11 mouse cellular contexts compared by ENCODE assay signal in the genomic region with DNA sequence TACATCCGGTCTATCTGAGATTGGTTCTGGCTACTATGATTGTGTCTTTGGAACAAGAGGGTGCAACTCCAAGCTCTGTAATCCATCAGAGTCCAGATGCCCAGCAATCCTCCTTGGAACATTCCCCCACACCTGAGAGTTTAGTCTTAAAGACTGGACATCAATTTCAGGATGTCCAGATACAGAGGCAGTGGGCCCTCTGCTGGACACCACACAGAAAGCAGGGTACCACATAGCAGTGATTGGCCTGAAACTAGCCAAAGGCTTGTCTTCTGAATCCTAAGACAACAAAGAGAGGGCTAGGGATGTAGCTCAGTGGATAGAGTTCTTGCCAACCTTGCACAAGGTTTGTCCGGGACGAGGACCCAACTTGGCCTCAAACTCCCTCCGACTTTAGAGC. TPM values are rescaled to one million over a fixed set of nuclear protein-coding genes. Genes with fewer than 3 reads are reported as not detected.
DNase-seq lines count a peak whose midpoint lies in the region; ATAC-seq and TF ChIP-seq lines count a peak whose summit lies in the region.
"Had no signal": no experiment of that assay in that cellular context is flagged by ENCODE, and none has a peak within 500 bp of the region (broad histone marks: within the 10 kb centered on the region; RNA-seq: fewer than 3 reads in every experiment).

No protein-coding gene starts in this region.

- no peak overlapping the region for H3K4me2 ChIP-seq in forebrain, postnatal 0 days (ENCODE audit: low read depth)

- peak; percentile 29 for DNase-seq in forebrain, postnatal 0 days
- no peak for DNase-seq in forebrain, embryonic 10.5 days (ENCODE audit: extremely low spot score, low spot score)
- peak; percentile 50 for DNase-seq in left cerebral cortex, postnatal 4 days
- no peak for DNase-seq in left cerebral cortex, postnatal 36 days (ENCODE audit: low spot score in 2 of 2)
- DNase-seq in frontal cortex, postnatal 14 days (ENCODE audit: low spot score in 2 of 2) = no peak
- DNase-seq in adrenal gland, adult 8-10 months = no peak
- DNase-seq: cerebellum, adult 8-10 months had no signal

- H3K27me3 ChIP-seq in forebrain, postnatal 0 days (ENCODE audit: insufficient read depth, low read length) = no peaks in the 10 kb centered on the region
- H3K27me3 ChIP-seq in forebrain, embryonic 10.5 days (ENCODE audit: poor library complexity, severe bottlenecking) = no peaks in the 10 kb centered on the region
- no peaks in the 10 kb centered on the region for H3K27me3 ChIP-seq in ES-Bruce4 (ENCODE audit: control insufficient read depth, insufficient read depth, low read length, poor library complexity, severe bottlenecking)

- H3K9ac ChIP-seq in forebrain, postnatal 0 days = no peak overlapping the region
- H3K9ac ChIP-seq in ES-Bruce4 (ENCODE audit: low read depth, poor library complexity, severe bottlenecking) = no peak overlapping the region

- no peak overlapping the region for H3K27ac ChIP-seq in forebrain, postnatal 0 days (ENCODE audit: low read depth, low read length)
- H3K27ac ChIP-seq in forebrain, embryonic 10.5 days = no peak overlapping the region
- H3K27ac ChIP-seq in ES-Bruce4 (ENCODE audit: insufficient read depth, low read length) = no peak overlapping the region
- H3K27ac ChIP-seq in embryonic fibroblast, embryonic 13.5 days (ENCODE audit: insufficient read depth, low read length) = no peak overlapping the region

- H3K4me3 ChIP-seq in forebrain, postnatal 0 days (ENCODE audit: low read depth, low read length) = no peak overlapping the region
- no peak overlapping the region for H3K4me3 ChIP-seq in forebrain, embryonic 10.5 days
- H3K4me3 ChIP-seq in ES-Bruce4 (ENCODE audit: low read depth, low read length) = no peak overlapping the region
- H3K4me3 ChIP-seq in embryonic fibroblast, embryonic 13.5 days (ENCODE audit: insufficient read depth, low read length) = no peak overlapping the region

- TF ChIP-seq POLR2A in ES-Bruce4 (IDR thresholded peaks at IDR 0.05; ENCODE audit: insufficient read depth, low read length) = no peak
- TF ChIP-seq POLR2A in embryonic fibroblast, embryonic 13.5 days (IDR thresholded peaks at IDR 0.05; ENCODE audit: low read depth, low read length) = no peak

- no peaks in the 10 kb centered on the region for H3K4me1 ChIP-seq in forebrain, postnatal 0 days (ENCODE audit: insufficient read depth)
- peaks cover 5% of the 10 kb centered on the region for H3K4me1 ChIP-seq in forebrain, embryonic 10.5 days
- no peaks in the 10 kb centered on the region for H3K4me1 ChIP-seq in ES-Bruce4 (ENCODE audit: control insufficient read depth, insufficient read depth, low read length)
- no peaks in the 10 kb centered on the region for H3K4me1 ChIP-seq in embryonic fibroblast, embryonic 13.5 days (ENCODE audit: control insufficient read depth, insufficient read depth, low read length)

- TF ChIP-seq EP300 in ES-Bruce4 (IDR thresholded peaks at IDR 0.05; ENCODE audit: insufficient read depth, low read depth, low read length) = no peak

- H3K36me3 ChIP-seq in forebrain, postnatal 0 days (ENCODE audit: insufficient read depth) = no peaks in the 10 kb centered on the region
- H3K36me3 ChIP-seq in forebrain, embryonic 10.5 days (replicated peaks) = no peaks in the 10 kb centered on the region
- no peaks in the 10 kb centered on the region for H3K36me3 ChIP-seq in ES-Bruce4 (ENCODE audit: control insufficient read depth, insufficient read depth, low read length, poor library complexity, severe bottlenecking)

- H3K9me3 ChIP-seq in forebrain, postnatal 0 days (ENCODE audit: low read length) = no peaks in the 10 kb centered on the region
- no peaks in the 10 kb centered on the region for H3K9me3 ChIP-seq in forebrain, embryonic 10.5 days
- H3K9me3 ChIP-seq in ES-Bruce4 (replicated peaks; ENCODE audit: control insufficient read depth, insufficient read depth, low read length, poor library complexity, severe bottlenecking) = no peaks in the 10 kb centered on the region

- WGBS in forebrain, postnatal 0 days = 69% methylated on average over 4 of the region's 4 CpGs
- WGBS in forebrain, embryonic 10.5 days = 77% methylated on average over 4 of the region's 4 CpGs

- TF ChIP-seq CTCF in forebrain, postnatal 0 days (IDR thresholded peaks at IDR 0.05; ENCODE audit: low read depth) = peak; percentile 71
- TF ChIP-seq CTCF in ES-Bruce4 (IDR thresholded peaks at IDR 0.05; ENCODE audit: low read depth, low read length) = peak; percentile 61
- peak; percentile 56; the same call in 1 of the 2 replicates for TF ChIP-seq CTCF in embryonic fibroblast, embryonic 13.5 days (IDR thresholded peaks at IDR 0.05; ENCODE audit: borderline replicate concordance, insufficient read depth, low read length)

- intact Hi-C loops in left cerebral cortex, postnatal 4 days (cut with DNase I) = loop anchor here (5.0 to 10.0 kb wide), 3 partner anchors 100 to 428 kb away; partner anchors contain the start of genes Abl1 and Qrfp
- intact Hi-C loops in left cerebral cortex, postnatal 36 days (cut with DNase I) = loop anchor here (10.0 kb wide), 2 partner anchors 222 to 228 kb away; partner anchors contain the start of gene Abl1

- ATAC-seq in forebrain, postnatal 0 days = no peak
- ATAC-seq: forebrain, embryonic 16.5 days had no signal

RNA-seq across cellular contexts. Expression of gene Lamc3, which starts 25.5 kb away (rescaled TPM):
- total RNA-seq in forebrain, postnatal 0 days (2014; rRNA removed) = 6.2 and 11.0 TPM in 2 replicates
- polyA plus RNA-seq in forebrain, postnatal 0 days (2015; fragmentation: Nextera tagmentation; extraction: Ambion mirVana) = 1.9 and 2.5 TPM in 2 replicates
- polyA plus RNA-seq in forebrain, embryonic 10.5 days (2016; fragmentation: Nextera tagmentation; extraction: Ambion mirVana) = 4.9 and 6.8 TPM in 2 replicates
- total RNA-seq in left cerebral cortex, postnatal 4 days (2021) = 10 to 100 TPM; 11.8 to 12.7 TPM
- 1 to 10 TPM; 6.8 to 9.6 TPM for total RNA-seq in left cerebral cortex, postnatal 36 days (2021)
- polyA plus RNA-seq in ES-Bruce4 (2011; ENCODE audit: insufficient read depth, insufficient read length, low read depth, missing spikeins) = not detected in 2 replicates
- polyA plus RNA-seq in embryonic fibroblast, embryonic 13.5 days (2011; ENCODE audit: insufficient read length, low read depth, missing spikeins) = 0.09 and 0.37 TPM in 2 replicates
- total RNA-seq in adrenal gland, adult 8-10 months (2022) = 10 to 100 TPM; 18.8 to 22.1 (median 20.7) TPM
- total RNA-seq: megakaryocyte, adult 5-6 weeks had no signal

RNA-seq across cellular contexts. Expression of gene Aif1l, which starts 37.4 kb away (rescaled TPM):
- total RNA-seq in forebrain, postnatal 0 days (2014; rRNA removed) = 21.7 and 34.2 TPM in 2 replicates
- polyA plus RNA-seq in forebrain, postnatal 0 days (2015; fragmentation: Nextera tagmentation; extraction: Ambion mirVana) = 21.2 TPM in 2 replicates
- polyA plus RNA-seq in forebrain, embryonic 10.5 days (2016; fragmentation: Nextera tagmentation; extraction: Ambion mirVana) = 84.7 and 85.6 TPM in 2 replicates
- total RNA-seq in left cerebral cortex, postnatal 4 days (2021) = 10 to 100 TPM; 10.5 to 14.1 TPM
- 1 to 10 TPM; 5.3 to 5.9 TPM for total RNA-seq in left cerebral cortex, postnatal 36 days (2021)
- 29.1 and 40.5 TPM in 2 replicates for polyA plus RNA-seq in ES-Bruce4 (2011; ENCODE audit: insufficient read depth, insufficient read length, low read depth, missing spikeins)
- polyA plus RNA-seq in embryonic fibroblast, embryonic 13.5 days (2011; ENCODE audit: insufficient read length, low read depth, missing spikeins) = 20.8 and 39.6 TPM in 2 replicates
- 10 to 100 TPM; 69.5 to 91.7 (median 75.3) TPM for total RNA-seq in adrenal gland, adult 8-10 months (2022)
- total RNA-seq: megakaryocyte, adult 5-6 weeks had no signal

Comparison
In these comparisons a context has a peak if more than half of its experiments do, and no peak if none do; other contexts are left out.
1. DNase-seq: peak in forebrain, postnatal 0 days (single experiment) and left cerebral cortex, postnatal 4 days (single experiment); none in forebrain, embryonic 10.5 days (single experiment), left cerebral cortex, postnatal 36 days (0 of 2), frontal cortex, postnatal 14 days (0 of 2) and adrenal gland, adult 8-10 months (single experiment).
2. Peak in every context shown above with its lines, with median percentiles within 50 percentile points of each other: CTCF ChIP-seq.